Mouse (Mus musculus): Measurements from ENCODE around the gene Celsr1. TPM values are rescaled to one million over a fixed set of nuclear protein-coding genes. Genes with fewer than 3 reads are reported as not detected.
A peak's percentile ranks its signal among the peaks of the same experiment; 100 is the strongest.

Gene Celsr1
- polyA plus RNA-seq, 1 experiment = 0.16 TPM

- Histone ChIP-seq H3K4me3 (ENCODE audit: insufficient read depth, poor library complexity, severe bottlenecking) (no peak overlapping the region), H3K79me2 (ENCODE audit: control insufficient read depth, insufficient read depth) (no peaks in the 10 kb centered on the region), H3K27me3 (ENCODE audit: control insufficient read depth, insufficient read depth, insufficient read length) (peaks cover 11% of the 10 kb centered on the region), H3K36me3 (ENCODE audit: control insufficient read depth, insufficient read depth) (peaks cover 2% of the 10 kb centered on the region), H3ac (ENCODE audit: control insufficient read depth, insufficient read length, low read depth) (no peak overlapping the region), H3K79me3 (ENCODE audit: low read depth) (no peaks in the 10 kb centered on the region)
- TF ChIP-seq CTCF (IDR thresholded peaks at IDR 0.05; ENCODE audit: control insufficient read depth, insufficient read depth, insufficient read length) (no peak), MYOD1 (IDR thresholded peaks at IDR 0.05; ENCODE audit: control insufficient read depth, insufficient read length, low read depth) (no peak), CEBPB (IDR thresholded peaks at IDR 0.05; ENCODE audit: low read depth) (no peak), USF1 (IDR thresholded peaks at IDR 0.05; ENCODE audit: low read depth) (no peak), MYOG (IDR thresholded peaks at IDR 0.05; ENCODE audit: control insufficient read depth, extremely low read depth, insufficient read length) (no peak), FOSL1 (IDR thresholded peaks at IDR 0.05; ENCODE audit: insufficient read depth, low read length, poor library complexity, severe bottlenecking) (no peak), MAX (IDR thresholded peaks at IDR 0.05) (no peak)
Measured at GRCm38 (mm10) chr15:85902505-85902904, 131.1 kb downstream of the Celsr1 start.

GRCm38 (mm10) chr15:85900801-85901200 is 132.8 kb downstream of the Celsr1 start:
- Histone ChIP-seq H3K36me3 (ENCODE audit: control insufficient read depth, insufficient read depth) (peaks cover 11% of the 10 kb centered on the region), H3K79me3 (ENCODE audit: low read depth) (no peaks in the 10 kb centered on the region), H3ac (ENCODE audit: control insufficient read depth, insufficient read length, low read depth) (no peak overlapping the region), H3K4me3 (ENCODE audit: insufficient read depth, poor library complexity, severe bottlenecking) (no peak overlapping the region), H3K79me2 (ENCODE audit: control insufficient read depth, insufficient read depth) (no peaks in the 10 kb centered on the region), H3K27me3 (ENCODE audit: control insufficient read depth, insufficient read depth, insufficient read length) (peaks cover 11% of the 10 kb centered on the region)
- TF ChIP-seq MAX (IDR thresholded peaks at IDR 0.05) = no peak
- no peak for TF ChIP-seq MYOD1 (IDR thresholded peaks at IDR 0.05; ENCODE audit: control insufficient read depth, insufficient read length, low read depth)
- TF ChIP-seq CEBPB (IDR thresholded peaks at IDR 0.05; ENCODE audit: low read depth) = no peak
- no peak for TF ChIP-seq CTCF (IDR thresholded peaks at IDR 0.05; ENCODE audit: control insufficient read depth, insufficient read depth, insufficient read length)
- TF ChIP-seq USF1 (IDR thresholded peaks at IDR 0.05; ENCODE audit: low read depth) = no peak

- H3K27me3 ChIP-seq (ENCODE audit: control insufficient read depth, insufficient read depth, insufficient read length) = peaks cover 11% of the 10 kb centered on the region
- no peak overlapping the region for H3ac ChIP-seq (ENCODE audit: control insufficient read depth, insufficient read length, low read depth)
- H3K79me2 ChIP-seq (ENCODE audit: control insufficient read depth, insufficient read depth) = no peaks in the 10 kb centered on the region
- H3K79me3 ChIP-seq (ENCODE audit: low read depth) = no peaks in the 10 kb centered on the region
- no peak for TF ChIP-seq FOSL1 (IDR thresholded peaks at IDR 0.05; ENCODE audit: insufficient read depth, low read length, poor library complexity, severe bottlenecking)
- TF ChIP-seq CEBPB (IDR thresholded peaks at IDR 0.05; ENCODE audit: low read depth) = no peak
- no peak for TF ChIP-seq CTCF (IDR thresholded peaks at IDR 0.05; ENCODE audit: control insufficient read depth, insufficient read depth, insufficient read length)
- no peak for TF ChIP-seq MYOD1 (IDR thresholded peaks at IDR 0.05; ENCODE audit: control insufficient read depth, insufficient read length, low read depth)
- no peak for TF ChIP-seq MYOG (IDR thresholded peaks at IDR 0.05; ENCODE audit: control insufficient read depth, extremely low read depth, insufficient read length)
- TF ChIP-seq USF1 (IDR thresholded peaks at IDR 0.05; ENCODE audit: low read depth) = no peak
- no peak for TF ChIP-seq MAX (IDR thresholded peaks at IDR 0.05)
- no peak overlapping the region for H3K4me3 ChIP-seq (ENCODE audit: insufficient read depth, poor library complexity, severe bottlenecking)
- peaks cover 11% of the 10 kb centered on the region for H3K36me3 ChIP-seq (ENCODE audit: control insufficient read depth, insufficient read depth)
Measured at GRCm38 (mm10) chr15:85900318-85900717, 133.3 kb downstream of the Celsr1 start.

- Histone ChIP-seq H3K27me3 (ENCODE audit: control insufficient read depth, insufficient read depth, insufficient read length) (peaks cover 8% of the 10 kb centered on the region), H3K4me3 (ENCODE audit: insufficient read depth, poor library complexity, severe bottlenecking) (no peak overlapping the region), H3ac (ENCODE audit: control insufficient read depth, insufficient read length, low read depth) (no peak overlapping the region), H3K36me3 (ENCODE audit: control insufficient read depth, insufficient read depth) (peaks cover 16% of the 10 kb centered on the region), H3K79me2 (ENCODE audit: control insufficient read depth, insufficient read depth) (no peaks in the 10 kb centered on the region), H3K79me3 (ENCODE audit: low read depth) (no peaks in the 10 kb centered on the region)
- TF ChIP-seq MAX (IDR thresholded peaks at IDR 0.05) = no peak
- no peak for TF ChIP-seq USF1 (IDR thresholded peaks at IDR 0.05; ENCODE audit: low read depth)
- no peak for TF ChIP-seq MYOG (IDR thresholded peaks at IDR 0.05; ENCODE audit: control insufficient read depth, extremely low read depth, insufficient read length)
- TF ChIP-seq MYOD1 (IDR thresholded peaks at IDR 0.05; ENCODE audit: control insufficient read depth, insufficient read length, low read depth) = no peak
- no peak for TF ChIP-seq CTCF (IDR thresholded peaks at IDR 0.05; ENCODE audit: control insufficient read depth, insufficient read depth, insufficient read length)
- TF ChIP-seq CEBPB (IDR thresholded peaks at IDR 0.05; ENCODE audit: low read depth) = no peak
- no peak for TF ChIP-seq FOSL1 (IDR thresholded peaks at IDR 0.05; ENCODE audit: insufficient read depth, low read length, poor library complexity, severe bottlenecking)
Measured at GRCm38 (mm10) chr15:85899396-85899795, 134.2 kb downstream of the Celsr1 start.

GRCm38 (mm10) chr15:85897113-85897512 is 136.5 kb downstream of the Celsr1 start:
- H3K36me3 ChIP-seq (ENCODE audit: control insufficient read depth, insufficient read depth) = peaks cover 37% of the 10 kb centered on the region
- H3ac ChIP-seq (ENCODE audit: control insufficient read depth, insufficient read length, low read depth) = no peak overlapping the region
- no peaks in the 10 kb centered on the region for H3K79me3 ChIP-seq (ENCODE audit: low read depth)
- H3K4me3 ChIP-seq (ENCODE audit: insufficient read depth, poor library complexity, severe bottlenecking) = no peak overlapping the region
- TF ChIP-seq CTCF (IDR thresholded peaks at IDR 0.05; ENCODE audit: control insufficient read depth, insufficient read depth, insufficient read length) (no peak), MYOG (IDR thresholded peaks at IDR 0.05; ENCODE audit: control insufficient read depth, extremely low read depth, insufficient read length) (no peak), CEBPB (IDR thresholded peaks at IDR 0.05; ENCODE audit: low read depth) (no peak), USF1 (IDR thresholded peaks at IDR 0.05; ENCODE audit: low read depth) (no peak), MAX (IDR thresholded peaks at IDR 0.05) (no peak), FOSL1 (IDR thresholded peaks at IDR 0.05; ENCODE audit: insufficient read depth, low read length, poor library complexity, severe bottlenecking) (no peak), MYOD1 (IDR thresholded peaks at IDR 0.05; ENCODE audit: control insufficient read depth, insufficient read length, low read depth) (no peak)
- no peaks in the 10 kb centered on the region for H3K79me2 ChIP-seq (ENCODE audit: control insufficient read depth, insufficient read depth)
- H3K27me3 ChIP-seq (ENCODE audit: control insufficient read depth, insufficient read depth, insufficient read length) = no peaks in the 10 kb centered on the region

GRCm38 (mm10) chr15:85896284-85896683 is 137.3 kb downstream of the Celsr1 start:
- H3K27me3 ChIP-seq (ENCODE audit: control insufficient read depth, insufficient read depth, insufficient read length) = no peaks in the 10 kb centered on the region
- H3K4me3 ChIP-seq (ENCODE audit: insufficient read depth, poor library complexity, severe bottlenecking) = no peak overlapping the region
- no peaks in the 10 kb centered on the region for H3K79me3 ChIP-seq (ENCODE audit: low read depth)
- no peak for TF ChIP-seq CEBPB (IDR thresholded peaks at IDR 0.05; ENCODE audit: low read depth)
- TF ChIP-seq CTCF (IDR thresholded peaks at IDR 0.05; ENCODE audit: control insufficient read depth, insufficient read depth, insufficient read length) = peak; percentile 90
- TF ChIP-seq USF1 (IDR thresholded peaks at IDR 0.05; ENCODE audit: low read depth) = no peak
- peaks cover 41% of the 10 kb centered on the region for H3K36me3 ChIP-seq (ENCODE audit: control insufficient read depth, insufficient read depth)
- H3K79me2 ChIP-seq (ENCODE audit: control insufficient read depth, insufficient read depth) = no peaks in the 10 kb centered on the region
- no peak overlapping the region for H3ac ChIP-seq (ENCODE audit: control insufficient read depth, insufficient read length, low read depth)

Data from C2C12 (cell line).